Comparison of ENCODE assay signal across 24 mouse cellular contexts in genomic region chr7:46536456-46537097, GRCm38 (mm10).
DNase-seq lines count a peak whose midpoint lies in the region; ATAC-seq and TF ChIP-seq lines count a peak whose summit lies in the region.
"Had no signal": no experiment of that assay in that cellular context is flagged by ENCODE, and none has a peak within 500 bp of the region (broad histone marks: within the 10 kb centered on the region; RNA-seq: fewer than 3 reads in every experiment).

No protein-coding gene starts in this region.

- no peak overlapping the region for H3K4me3 ChIP-seq in cerebellum, adult 2 months (replicated peaks; ENCODE audit: insufficient read depth, low read depth, low read length)
- H3K4me3 ChIP-seq in left cerebral cortex, adult 2 months, result no peak overlapping the region
- peak overlapping the region; percentile 64 for H3K4me3 ChIP-seq in megakaryocyte, embryonic 14.5 days (replicated peaks)
- H3K4me3 ChIP-seq in intestine, embryonic 15.5 days (replicated peaks), result no peak overlapping the region
- H3K4me3 ChIP-seq: embryonic facial prominence, embryonic 13.5 days; forebrain, embryonic 13.5 days; heart, embryonic 13.5 days; kidney, embryonic 15.5 days had no signal

- no peak overlapping the region for H3K4me2 ChIP-seq in intestine, embryonic 15.5 days (replicated peaks)
- H3K4me2 ChIP-seq: embryonic facial prominence, embryonic 13.5 days; heart, embryonic 13.5 days; kidney, embryonic 15.5 days; liver, embryonic 11.5 days had no signal

- no peak for TF ChIP-seq CTCF in cerebellum, adult 2 months (IDR thresholded peaks at IDR 0.05; ENCODE audit: borderline replicate concordance, insufficient read depth, low read depth, low read length)
- TF ChIP-seq CTCF in left cerebral cortex, adult 2 months (IDR thresholded peaks at IDR 0.05), result no peak

- DNase-seq in cerebellum, adult 2 months, result peak in 1 of 2 experiments; percentile 53
- no peak for DNase-seq in cerebellum, adult 8-10 months
- DNase-seq in left cerebral cortex, adult 2 months (ENCODE audit: extremely low spot score in 1 of 2, low spot score in 2 of 2), result no peak
- no peak for DNase-seq in left cerebral cortex, adult 11 months (ENCODE audit: low spot score)
- DNase-seq in kidney, adult 11 months, result no peak
- DNase-seq: adrenal gland, postnatal 36 days; embryo, embryonic 11 days; heart, postnatal 14 days; kidney, postnatal 4 days; layer of hippocampus, adult 9-11 months; liver, postnatal 0 days; thymus, adult 2 months; thymus, postnatal 4 days had no signal

- peaks cover 52% of the 10 kb centered on the region for H3K4me1 ChIP-seq in cerebellum, adult 2 months (ENCODE audit: control insufficient read depth, insufficient read depth, low read length)
- peaks cover 24% of the 10 kb centered on the region for H3K4me1 ChIP-seq in megakaryocyte, embryonic 14.5 days
- H3K4me1 ChIP-seq in intestine, embryonic 15.5 days (replicated peaks), result no peaks in the 10 kb centered on the region
- H3K4me1 ChIP-seq: embryonic facial prominence, embryonic 13.5 days had no signal

- no peak for TF ChIP-seq POLR2A in cerebellum, adult 2 months (IDR thresholded peaks at IDR 0.05; ENCODE audit: borderline replicate concordance, insufficient read depth, low read length)

- no peaks in the 10 kb centered on the region for H3K36me3 ChIP-seq in megakaryocyte, embryonic 14.5 days (replicated peaks; ENCODE audit: low read length)
- H3K36me3 ChIP-seq in intestine, embryonic 15.5 days, result no peaks in the 10 kb centered on the region
- H3K36me3 ChIP-seq: embryonic facial prominence, embryonic 13.5 days; heart, embryonic 13.5 days; kidney, embryonic 15.5 days had no signal

- H3K9ac ChIP-seq in intestine, embryonic 15.5 days, result no peak overlapping the region
- H3K9ac ChIP-seq: embryonic facial prominence, embryonic 13.5 days; forebrain, embryonic 13.5 days; heart, embryonic 13.5 days; kidney, embryonic 15.5 days; liver, postnatal 0 days had no signal

- no peaks in the 10 kb centered on the region for H3K9me3 ChIP-seq in megakaryocyte, embryonic 14.5 days
- no peaks in the 10 kb centered on the region for H3K9me3 ChIP-seq in intestine, embryonic 15.5 days
- H3K9me3 ChIP-seq: embryonic facial prominence, embryonic 13.5 days; forebrain, embryonic 13.5 days; heart, embryonic 13.5 days; kidney, embryonic 15.5 days had no signal

- ATAC-seq in intestine, embryonic 15.5 days, result no peak
- ATAC-seq: CD4-positive, CD25-positive, alpha-beta regulatory T cell, adult 4 months; intestine, postnatal 0 days; liver, postnatal 0 days; lung, postnatal 0 days had no signal

- peak overlapping the region; percentile 93 for H3K27ac ChIP-seq in cerebellum, adult 2 months (ENCODE audit: insufficient read depth, low read length)
- H3K27ac ChIP-seq in left cerebral cortex, adult 2 months, result peak overlapping the region; percentile 36; the same call in 1 of the 2 replicates
- H3K27ac ChIP-seq in intestine, embryonic 15.5 days, result no peak overlapping the region
- H3K27ac ChIP-seq: embryonic facial prominence, embryonic 13.5 days; forebrain, embryonic 13.5 days; heart, embryonic 13.5 days; kidney, embryonic 15.5 days; macrophage had no signal

- WGBS in cerebellum, adult 2 months, result 78% methylated on average over 9 of the region's 9 CpGs
- 82% methylated on average over 9 of the region's 9 CpGs for WGBS in intestine, embryonic 15.5 days

- intact Hi-C loops in left cerebral cortex, adult 2 months (cut with DNase I), result loop anchor here (5.0 kb wide), 1 partner anchor 51 kb away; no protein-coding TSS in a partner anchor

- no peaks in the 10 kb centered on the region for H3K27me3 ChIP-seq in cerebellum, adult 2 months (ENCODE audit: control insufficient read depth, insufficient read depth, low read length)
- peaks cover 16% of the 10 kb centered on the region for H3K27me3 ChIP-seq in megakaryocyte, embryonic 14.5 days (replicated peaks)
- no peaks in the 10 kb centered on the region for H3K27me3 ChIP-seq in intestine, embryonic 15.5 days (replicated peaks)
- H3K27me3 ChIP-seq: embryonic facial prominence, embryonic 13.5 days; forebrain, embryonic 13.5 days; heart, embryonic 13.5 days; kidney, embryonic 15.5 days had no signal
